ENCODE assay signal across 10 mouse cellular contexts in genomic region chr7:19744590-19745385, GRCm38 (mm10). TPM values are rescaled to one million over a fixed set of nuclear protein-coding genes. Genes with fewer than 3 reads are reported as not detected.
DNase-seq lines count a peak whose midpoint lies in the region; ATAC-seq and TF ChIP-seq lines count a peak whose summit lies in the region.
"Had no signal": no experiment of that assay in that cellular context is flagged by ENCODE, and none has a peak within 500 bp of the region (broad histone marks: within the 10 kb centered on the region; RNA-seq: fewer than 3 reads in every experiment).

No protein-coding gene starts in this region.

- no peaks in the 10 kb centered on the region for H3K27me3 ChIP-seq in embryonic facial prominence, embryonic 10.5 days (replicated peaks; ENCODE audit: low read depth, poor library complexity, severe bottlenecking)
- H3K27me3 ChIP-seq in hindbrain, embryonic 13.5 days, result no peaks in the 10 kb centered on the region
- H3K27me3 ChIP-seq in liver, embryonic 11.5 days (replicated peaks; ENCODE audit: control insufficient read depth, insufficient read depth, low read length), result no peaks in the 10 kb centered on the region

- in situ Hi-C loops in ES-E14 (cut with MboI; ENCODE audit: low sequenced_read_pairs in 2 of 2, unreplicated experiment in 2 of 2), result loop anchor here in 1 of 2 experiments (5.0 kb wide), 2 partner anchors 43 to 128 kb away; no protein-coding TSS in a partner anchor

- no peaks in the 10 kb centered on the region for H3K9me3 ChIP-seq in ES-E14 (ENCODE audit: control insufficient read depth, insufficient read depth, low read depth, low read length)
- peaks cover 4% of the 10 kb centered on the region for H3K9me3 ChIP-seq in embryonic facial prominence, embryonic 10.5 days
- H3K9me3 ChIP-seq in hindbrain, embryonic 13.5 days, result no peaks in the 10 kb centered on the region
- H3K9me3 ChIP-seq in liver, embryonic 11.5 days (ENCODE audit: control insufficient read depth, low read length), result no peaks in the 10 kb centered on the region

- 0 out of 2 replicates have a peak overlapping the region, but pooled peaks have one; percentile 0 for H3K4me2 ChIP-seq in hindbrain, embryonic 13.5 days
- no peak overlapping the region for H3K4me2 ChIP-seq in liver, embryonic 11.5 days

- TF ChIP-seq CTCF in left cerebral cortex, adult 2 months (IDR thresholded peaks at IDR 0.05), result no peak

- no peak for ATAC-seq in hindbrain, embryonic 13.5 days (ENCODE audit: low FRiP score)
- no peak for ATAC-seq in liver, embryonic 11.5 days (replicated peaks; ENCODE audit: low FRiP score)
- no peak for ATAC-seq in CD4-positive, CD25-positive, alpha-beta regulatory T cell, adult 4 months

- H3K36me3 ChIP-seq in ES-E14 (ENCODE audit: control insufficient read depth, insufficient read depth, low read length, poor library complexity, severe bottlenecking), result peaks cover 28% of the 10 kb centered on the region
- peaks cover 58% of the 10 kb centered on the region for H3K36me3 ChIP-seq in embryonic facial prominence, embryonic 10.5 days (replicated peaks)
- peaks cover 23% of the 10 kb centered on the region for H3K36me3 ChIP-seq in hindbrain, embryonic 13.5 days
- peaks cover 6% of the 10 kb centered on the region; the same call in 1 of the 2 replicates for H3K36me3 ChIP-seq in liver, embryonic 11.5 days (ENCODE audit: control insufficient read depth, insufficient read depth, low read length)

- peak overlapping the region; percentile 13 to 19; a peak in 3 of 4 replicates for H3K4me3 ChIP-seq in ES-E14 (ENCODE audit: insufficient read depth in 1 of 2, low read depth in 1 of 2, low read length in 2 of 2, poor library complexity in 1 of 2, severe bottlenecking in 1 of 2)
- H3K4me3 ChIP-seq in embryonic facial prominence, embryonic 10.5 days, result 0 out of 2 replicates have a peak overlapping the region, but pooled peaks have one; percentile 19
- no peak overlapping the region for H3K4me3 ChIP-seq in hindbrain, embryonic 13.5 days
- H3K4me3 ChIP-seq in liver, embryonic 11.5 days (ENCODE audit: low read depth, low read length), result no peak overlapping the region
- H3K4me3 ChIP-seq in left cerebral cortex, adult 2 months, result no peak overlapping the region

- WGBS in embryonic facial prominence, embryonic 10.5 days, result 69% methylated on average over 14 of the region's 14 CpGs
- 64% methylated on average over 13 of the region's 14 CpGs for WGBS in hindbrain, embryonic 13.5 days
- WGBS in liver, embryonic 11.5 days, result 60% methylated on average over 14 of the region's 14 CpGs

- DNase-seq in ES-E14 (ENCODE audit: low read depth, low spot score), result no peak
- no peak for DNase-seq in embryonic facial prominence, embryonic 10.5 days (ENCODE audit: low spot score)
- DNase-seq in liver, embryonic 11.5 days (ENCODE audit: low spot score), result no peak
- no peak for DNase-seq in frontal cortex, postnatal 10 days (ENCODE audit: low spot score in 2 of 2)
- no peak for DNase-seq in left cerebral cortex, adult 2 months (ENCODE audit: extremely low spot score in 1 of 2, low spot score in 2 of 2)
- no peak for DNase-seq in left cerebral cortex, adult 11 months (ENCODE audit: low spot score)
- DNase-seq: gastrocnemius, postnatal 10 days had no signal

- H3K27ac ChIP-seq in ES-E14 (ENCODE audit: insufficient read depth, low read depth, low read length, poor library complexity, severe bottlenecking), result 0 out of 2 replicates have a peak overlapping the region, but pooled peaks have one; percentile 5
- 0 out of 2 replicates have a peak overlapping the region, but pooled peaks have one; percentile 21 for H3K27ac ChIP-seq in embryonic facial prominence, embryonic 10.5 days (replicated peaks)
- H3K27ac ChIP-seq in hindbrain, embryonic 13.5 days, result peak overlapping the region; percentile 40; the same call in 1 of the 2 replicates
- H3K27ac ChIP-seq in liver, embryonic 11.5 days (ENCODE audit: low read depth, low read length), result peak overlapping the region; percentile 45
- no peak overlapping the region for H3K27ac ChIP-seq in left cerebral cortex, adult 2 months

- H3K4me1 ChIP-seq in ES-E14 (ENCODE audit: control insufficient read depth in 2 of 2, insufficient read depth in 2 of 2, low read length in 2 of 2, poor library complexity in 1 of 2), result peaks cover 15 to 28% of the 10 kb centered on the region in 2 experiments
- peaks cover 68% of the 10 kb centered on the region for H3K4me1 ChIP-seq in embryonic facial prominence, embryonic 10.5 days
- H3K4me1 ChIP-seq in hindbrain, embryonic 13.5 days (replicated peaks), result peaks cover 51% of the 10 kb centered on the region
- peaks cover 56% of the 10 kb centered on the region for H3K4me1 ChIP-seq in liver, embryonic 11.5 days (replicated peaks; ENCODE audit: control insufficient read depth, insufficient read depth, low read length)

- peak overlapping the region; percentile 24; the same call in 1 of the 2 replicates for H3K9ac ChIP-seq in ES-E14 (ENCODE audit: insufficient read depth, low read depth, low read length, poor library complexity, severe bottlenecking)
- H3K9ac ChIP-seq in hindbrain, embryonic 13.5 days, result 0 out of 2 replicates have a peak overlapping the region, but pooled peaks have one; percentile 51
- H3K9ac ChIP-seq in liver, embryonic 11.5 days (ENCODE audit: low read depth, low read length), result no peak overlapping the region

- intact Hi-C loops in left cerebral cortex, adult 2 months (cut with DNase I), result no loop called here

TF ChIP-seq in ES-E14, 5 proteins besides CTCF, POLR2A, EP300 and RAD21:
- TF ChIP-seq MAFK (IDR thresholded peaks at IDR 0.05; ENCODE audit: insufficient read depth, low read depth, low read length), result no peak
- TF ChIP-seq ZNF384 (IDR thresholded peaks at IDR 0.05; ENCODE audit: low read depth, low read length), result no peak
- no peak for TF ChIP-seq ZC3H11A (IDR thresholded peaks at IDR 0.05; ENCODE audit: borderline replicate concordance, low read depth, low read length)
- no peak for TF ChIP-seq CHD2 (IDR thresholded peaks at IDR 0.05; ENCODE audit: low read depth, low read length)
- TF ChIP-seq HCFC1 (IDR thresholded peaks at IDR 0.05; ENCODE audit: borderline replicate concordance, insufficient read depth, low read length), result no peak

RNA-seq across cellular contexts. Expression of gene Nectin2, which starts 5.5 kb away (rescaled TPM):
- total RNA-seq in ES-E14 (2012; rRNA removed), result 241 and 392 TPM in 2 replicates
- 110 TPM in 2 replicates for polyA plus RNA-seq in embryonic facial prominence, embryonic 10.5 days (2016; fragmentation: Nextera tagmentation; extraction: Ambion mirVana)
- polyA plus RNA-seq in hindbrain, embryonic 13.5 days (2015; fragmentation: Nextera tagmentation; extraction: Ambion mirVana), result 49.1 and 49.8 TPM in 2 replicates
- polyA plus RNA-seq in liver, embryonic 11.5 days (2014; fragmentation: Nextera tagmentation; extraction: Ambion mirVana), result 55.9 and 58.4 TPM in 2 replicates
- total RNA-seq in left cerebral cortex, adult 2 months (2021), result 1 to 10 TPM; 7.9 to 8.2 TPM
- polyA plus RNA-seq in CD4-positive, CD25-positive, alpha-beta regulatory T cell, adult 4 months (2017; shearing (Covaris generic)), result under 1 TPM in 1 of 2 experiments, not detected in 1; 0.12 TPM

RNA-seq across cellular contexts. Expression of gene Bcam, which starts 26.0 kb away (rescaled TPM):
- total RNA-seq in ES-E14 (2012; rRNA removed), result 167 and 309 TPM in 2 replicates
- polyA plus RNA-seq in embryonic facial prominence, embryonic 10.5 days (2016; fragmentation: Nextera tagmentation; extraction: Ambion mirVana), result 68.3 and 79.4 TPM in 2 replicates
- 8.1 and 10.7 TPM in 2 replicates for polyA plus RNA-seq in hindbrain, embryonic 13.5 days (2015; fragmentation: Nextera tagmentation; extraction: Ambion mirVana)
- polyA plus RNA-seq in liver, embryonic 11.5 days (2014; fragmentation: Nextera tagmentation; extraction: Ambion mirVana), result 17.5 and 21.8 TPM in 2 replicates
- total RNA-seq in left cerebral cortex, adult 2 months (2021), result 10 to 100 TPM; 12.2 to 15.1 TPM
- polyA plus RNA-seq in CD4-positive, CD25-positive, alpha-beta regulatory T cell, adult 4 months (2017; shearing (Covaris generic)), result 1 to 10 TPM; 2.5 to 3.7 TPM
- total RNA-seq: neutrophil, adult 5-6 weeks had no signal

RNA-seq across cellular contexts. Expression of gene Tomm40, which starts 29.6 kb away (rescaled TPM):
- total RNA-seq in ES-E14 (2012; rRNA removed), result 342 and 366 TPM in 2 replicates
- polyA plus RNA-seq in embryonic facial prominence, embryonic 10.5 days (2016; fragmentation: Nextera tagmentation; extraction: Ambion mirVana), result 216 and 221 TPM in 2 replicates
- 119 and 124 TPM in 2 replicates for polyA plus RNA-seq in hindbrain, embryonic 13.5 days (2015; fragmentation: Nextera tagmentation; extraction: Ambion mirVana)
- 259 and 264 TPM in 2 replicates for polyA plus RNA-seq in liver, embryonic 11.5 days (2014; fragmentation: Nextera tagmentation; extraction: Ambion mirVana)
- total RNA-seq in left cerebral cortex, adult 2 months (2021), result 100 to 1,000 TPM; 117 TPM
- polyA plus RNA-seq in CD4-positive, CD25-positive, alpha-beta regulatory T cell, adult 4 months (2017; shearing (Covaris generic)), result 1 to 10 TPM; 3.7 to 6.9 TPM

RNA-seq across cellular contexts. Expression of gene Apoe, which starts 45.8 kb away (rescaled TPM):
- 683 and 2,144 TPM in 2 replicates for total RNA-seq in ES-E14 (2012; rRNA removed)
- 135 and 168 TPM in 2 replicates for polyA plus RNA-seq in embryonic facial prominence, embryonic 10.5 days (2016; fragmentation: Nextera tagmentation; extraction: Ambion mirVana)
- 339 and 374 TPM in 2 replicates for polyA plus RNA-seq in hindbrain, embryonic 13.5 days (2015; fragmentation: Nextera tagmentation; extraction: Ambion mirVana)
- 1,439 and 1,470 TPM in 2 replicates for polyA plus RNA-seq in liver, embryonic 11.5 days (2014; fragmentation: Nextera tagmentation; extraction: Ambion mirVana)
- total RNA-seq in left cerebral cortex, adult 2 months (2021), result 1,000 to 10,000 TPM; 1,824 to 1,912 TPM
- polyA plus RNA-seq in CD4-positive, CD25-positive, alpha-beta regulatory T cell, adult 4 months (2017; shearing (Covaris generic)), result 1 to 10 TPM; 6.6 to 7.6 TPM

RNA-seq across cellular contexts. Expression of gene Cblc, which starts 51.8 kb away (rescaled TPM):
- total RNA-seq in ES-E14 (2012; rRNA removed), result 3.5 and 6.6 TPM in 2 replicates
- 1.9 and 2.9 TPM in 2 replicates for polyA plus RNA-seq in embryonic facial prominence, embryonic 10.5 days (2016; fragmentation: Nextera tagmentation; extraction: Ambion mirVana)
- polyA plus RNA-seq in hindbrain, embryonic 13.5 days (2015; fragmentation: Nextera tagmentation; extraction: Ambion mirVana), result not detected in 2 replicates
- 1.4 TPM in 2 replicates for polyA plus RNA-seq in liver, embryonic 11.5 days (2014; fragmentation: Nextera tagmentation; extraction: Ambion mirVana)
- not detected for total RNA-seq in left cerebral cortex, adult 2 months (2021)
- not detected for polyA plus RNA-seq in CD4-positive, CD25-positive, alpha-beta regulatory T cell, adult 4 months (2017; shearing (Covaris generic))

Comparison
In these comparisons a context has a peak if more than half of its experiments do, and no peak if none do; other contexts are left out.
1. H3K4me3 ChIP-seq: peak in ES-E14 (2 of 2) and embryonic facial prominence, embryonic 10.5 days (single experiment); none in hindbrain, embryonic 13.5 days (single experiment), liver, embryonic 11.5 days (single experiment) and left cerebral cortex, adult 2 months (single experiment).
2. RNA of gene Nectin2, which starts 5.5 kb away (polyA plus RNA-seq): 110 TPM in embryonic facial prominence, embryonic 10.5 days, 55.9 to 58.4 TPM in liver, embryonic 11.5 days and 49.1 to 49.8 TPM in hindbrain, embryonic 13.5 days; 0.12 TPM in CD4-positive, CD25-positive, alpha-beta regulatory T cell, adult 4 months; every median in the first group is over 10 times any median in the second.
3. RNA of gene Tomm40, which starts 29.6 kb away (polyA plus RNA-seq): 259 to 264 TPM in liver, embryonic 11.5 days, 216 to 221 TPM in embryonic facial prominence, embryonic 10.5 days and 119 to 124 TPM in hindbrain, embryonic 13.5 days; 3.7 to 6.9 TPM in CD4-positive, CD25-positive, alpha-beta regulatory T cell, adult 4 months; every median in the first group is over 10 times any median in the second.